ENCODE assay signal across 8 mouse cellular contexts in genomic region chr15:32718293-32718963, GRCm38 (mm10).
DNase-seq lines count a peak whose midpoint lies in the region; ATAC-seq and TF ChIP-seq lines count a peak whose summit lies in the region.

No protein-coding gene starts in this region.

- WGBS in heart, embryonic 11.5 days (ENCODE audit: insufficient replicate concordance): 46% methylated on average over 4 of the region's 4 CpGs
- 32% methylated on average over 4 of the region's 4 CpGs for WGBS in cerebellum, adult 2 months
- WGBS in forebrain, postnatal 0 days: 37% methylated on average over 4 of the region's 4 CpGs
- 45% methylated on average over 4 of the region's 4 CpGs for WGBS in midbrain, embryonic 10.5 days

- no peaks in the 10 kb centered on the region for H3K9me3 ChIP-seq in heart, embryonic 11.5 days (replicated peaks; ENCODE audit: control insufficient read depth, low read length)
- H3K9me3 ChIP-seq in forebrain, postnatal 0 days (ENCODE audit: low read length): no peaks in the 10 kb centered on the region
- H3K9me3 ChIP-seq in midbrain, embryonic 10.5 days (replicated peaks): no peaks in the 10 kb centered on the region

- peak; percentile 97 for TF ChIP-seq CTCF in cerebellum, adult 2 months (IDR thresholded peaks at IDR 0.05; ENCODE audit: borderline replicate concordance, insufficient read depth, low read depth, low read length)
- TF ChIP-seq CTCF in forebrain, postnatal 0 days (IDR thresholded peaks at IDR 0.05; ENCODE audit: low read depth): peak; percentile 97

- H3K4me1 ChIP-seq in heart, embryonic 11.5 days (ENCODE audit: control insufficient read depth, insufficient read depth, low read length): no peaks in the 10 kb centered on the region
- no peaks in the 10 kb centered on the region for H3K4me1 ChIP-seq in cerebellum, adult 2 months (ENCODE audit: control insufficient read depth, insufficient read depth, low read length)
- no peaks in the 10 kb centered on the region for H3K4me1 ChIP-seq in forebrain, postnatal 0 days (ENCODE audit: insufficient read depth)
- H3K4me1 ChIP-seq in midbrain, embryonic 10.5 days: no peaks in the 10 kb centered on the region

- no peak overlapping the region for H3K4me3 ChIP-seq in heart, embryonic 11.5 days (ENCODE audit: low read depth, low read length)
- no peak overlapping the region for H3K4me3 ChIP-seq in cerebellum, adult 2 months (replicated peaks; ENCODE audit: insufficient read depth, low read depth, low read length)
- no peak overlapping the region for H3K4me3 ChIP-seq in forebrain, postnatal 0 days (ENCODE audit: low read depth, low read length)
- no peak overlapping the region for H3K4me3 ChIP-seq in midbrain, embryonic 10.5 days

- no peaks in the 10 kb centered on the region for H3K36me3 ChIP-seq in heart, embryonic 11.5 days (ENCODE audit: control insufficient read depth, insufficient read depth, low read length)
- H3K36me3 ChIP-seq in forebrain, postnatal 0 days (ENCODE audit: insufficient read depth): no peaks in the 10 kb centered on the region
- no peaks in the 10 kb centered on the region for H3K36me3 ChIP-seq in midbrain, embryonic 10.5 days

- TF ChIP-seq POLR2A in cerebellum, adult 2 months (IDR thresholded peaks at IDR 0.05; ENCODE audit: borderline replicate concordance, insufficient read depth, low read length): no peak

- DNase-seq in heart, adult 18-20 months: peak; percentile 33 to 61
- DNase-seq in cerebellum, adult 2 months: peak; percentile 44 to 55
- DNase-seq in forebrain, postnatal 0 days: peak; percentile 86
- peak; percentile 62 for DNase-seq in hindlimb bud, embryonic 11.5 days (ENCODE audit: extremely low spot score, low read depth, low spot score)
- peak; percentile 57 to 59 for DNase-seq in left cerebral cortex, adult 18-20 months (ENCODE audit: low spot score in 2 of 2)
- peak; percentile 66 for DNase-seq in midbrain, embryonic 10.5 days (ENCODE audit: low spot score)
- peak; percentile 62 for DNase-seq in right cerebral cortex, postnatal 4 days

- H3K9ac ChIP-seq in heart, embryonic 11.5 days (ENCODE audit: low read depth, low read length): no peak overlapping the region
- no peak overlapping the region for H3K9ac ChIP-seq in forebrain, postnatal 0 days

- no peaks in the 10 kb centered on the region for H3K27me3 ChIP-seq in heart, embryonic 11.5 days (ENCODE audit: control insufficient read depth, insufficient read depth, low read length)
- H3K27me3 ChIP-seq in cerebellum, adult 2 months (ENCODE audit: control insufficient read depth, insufficient read depth, low read length): no peaks in the 10 kb centered on the region
- no peaks in the 10 kb centered on the region for H3K27me3 ChIP-seq in forebrain, postnatal 0 days (ENCODE audit: insufficient read depth, low read length)
- H3K27me3 ChIP-seq in midbrain, embryonic 10.5 days (ENCODE audit: low read depth, poor library complexity, severe bottlenecking): no peaks in the 10 kb centered on the region

- ATAC-seq in heart, embryonic 11.5 days (replicated peaks; ENCODE audit: insufficient number of reproducible peaks, low FRiP score, low TSS enrichment): no peak
- peak; percentile 98 for ATAC-seq in forebrain, postnatal 0 days

- no peak overlapping the region for H3K27ac ChIP-seq in heart, embryonic 11.5 days (ENCODE audit: low read depth, low read length)
- H3K27ac ChIP-seq in cerebellum, adult 2 months (ENCODE audit: insufficient read depth, low read length): no peak overlapping the region
- H3K27ac ChIP-seq in forebrain, postnatal 0 days (ENCODE audit: low read depth, low read length): no peak overlapping the region
- no peak overlapping the region for H3K27ac ChIP-seq in midbrain, embryonic 10.5 days (replicated peaks)

- no peak overlapping the region for H3K4me2 ChIP-seq in heart, embryonic 11.5 days
- H3K4me2 ChIP-seq in forebrain, postnatal 0 days (ENCODE audit: low read depth): no peak overlapping the region
